Mouse (Mus musculus) thymus, adult 2 months (tissue): Measurements from ENCODE around the gene Ccdc97.

Experiments
- CTCF ChIP-seq: fragments of 200-500 bp; IDR thresholded peaks from 2 replicates; pipeline ENCODE4 v1.5.1; 2012; ENCODE audit warnings: mild to moderate bottlenecking, control low read depth, low read length, moderate library complexity, borderline replicate concordance; ENCODE audit not compliant: control insufficient read depth, poor library complexity, insufficient read depth; ENCODE audit errors: extremely low read depth
- POLR2A ChIP-seq: fragments of 200-500 bp; IDR thresholded peaks from 2 replicates; pipeline ENCODE4 v1.6.1; 2012; ENCODE audit warnings: mild to moderate bottlenecking, low read length, control low read depth, moderate library complexity; ENCODE audit not compliant: control insufficient read depth, poor library complexity, insufficient read depth; ENCODE audit errors: extremely low read depth

GRCm38 (mm10) chr7:25736920-25737319 lies 18.0 kb upstream of the Ccdc97 start:
- TF ChIP-seq POLR2A, result no peak
- TF ChIP-seq CTCF, result no peak
